22 mouse cellular contexts compared by ENCODE assay signal in genomic region chr5:101957419-101957818, GRCm38 (mm10).
DNase-seq lines count a peak whose midpoint lies in the region; ATAC-seq and TF ChIP-seq lines count a peak whose summit lies in the region.
"Had no signal": no experiment of that assay in that cellular context is flagged by ENCODE, and none has a peak within 500 bp of the region (broad histone marks: within the 10 kb centered on the region; RNA-seq: fewer than 3 reads in every experiment).

No protein-coding gene starts in this region.

- no peak overlapping the region for H3K4me2 ChIP-seq in hindbrain, embryonic 13.5 days
- H3K4me2 ChIP-seq in hindbrain, postnatal 0 days (ENCODE audit: low read depth, low read length) = no peak overlapping the region
- H3K4me2 ChIP-seq in myocyte (ENCODE audit: low read depth) = no peak overlapping the region
- no peak overlapping the region for H3K4me2 ChIP-seq in midbrain, postnatal 0 days (ENCODE audit: low read depth, low read length, poor library complexity, severe bottlenecking)

- no peak for TF ChIP-seq POLR2A in heart, adult 2 months (IDR thresholded peaks at IDR 0.05; ENCODE audit: insufficient read depth, low read depth, low read length)
- no peak for TF ChIP-seq POLR2A in myocyte (IDR thresholded peaks at IDR 0.05; ENCODE audit: insufficient read length, low read depth)

- DNase-seq in heart, adult 11 months = peak; percentile 64
- DNase-seq in heart, adult 18-20 months = no peak
- DNase-seq in heart, embryonic 10.5 days (ENCODE audit: low spot score) = peak; percentile 22
- DNase-seq in heart, adult 2 months = no peak
- DNase-seq in hindbrain, postnatal 0 days (ENCODE audit: low spot score) = no peak
- DNase-seq in midbrain, postnatal 0 days (ENCODE audit: low spot score) = no peak
- DNase-seq: adrenal gland, adult 2 months; adrenal gland, adult 8-10 months; adrenal gland, postnatal 10 days; adrenal gland, postnatal 14 days; adrenal gland, postnatal 25 days; adrenal gland, postnatal 36 days; B cell, adult 2 months; cerebellum, adult 11 months; cerebellum, adult 11-12 months had no signal

- intact Hi-C loops in heart, adult 2 months (cut with DNase I) = no loop called here

- H3K79me2 ChIP-seq in heart, adult 2 months (replicated peaks; ENCODE audit: control insufficient read depth, insufficient read depth, low read length) = no peaks in the 10 kb centered on the region
- H3K79me2 ChIP-seq in myocyte (ENCODE audit: control insufficient read depth, insufficient read depth) = no peaks in the 10 kb centered on the region

- no peaks in the 10 kb centered on the region for H3K9me3 ChIP-seq in heart, embryonic 10.5 days
- H3K9me3 ChIP-seq in hindbrain, embryonic 13.5 days = no peaks in the 10 kb centered on the region
- H3K9me3 ChIP-seq in hindbrain, postnatal 0 days (ENCODE audit: low read length) = no peaks in the 10 kb centered on the region
- H3K9me3 ChIP-seq in midbrain, postnatal 0 days (ENCODE audit: low read length) = no peaks in the 10 kb centered on the region

- H3ac ChIP-seq in myocyte (ENCODE audit: control insufficient read depth, insufficient read length) = no peak overlapping the region

- ATAC-seq in hindbrain, embryonic 13.5 days (ENCODE audit: low FRiP score) = no peak
- no peak for ATAC-seq in hindbrain, postnatal 0 days
- ATAC-seq in midbrain, postnatal 0 days (ENCODE audit: low FRiP score) = no peak
- ATAC-seq: activated CD4-positive, CD25-positive, alpha-beta regulatory T cell, adult 4 months; CD4-positive, CD25-positive, alpha-beta regulatory T cell, adult 4 months; Patski had no signal

- no peak for TF ChIP-seq CTCF in heart, adult 2 months (IDR thresholded peaks at IDR 0.05)
- no peak for TF ChIP-seq CTCF in hindbrain, postnatal 0 days (IDR thresholded peaks at IDR 0.05; ENCODE audit: low read depth)
- TF ChIP-seq CTCF in midbrain, postnatal 0 days (IDR thresholded peaks at IDR 0.05) = no peak

- peaks cover 70% of the 10 kb centered on the region for H3K36me3 ChIP-seq in heart, embryonic 10.5 days
- no peaks in the 10 kb centered on the region for H3K36me3 ChIP-seq in heart, adult 2 months (ENCODE audit: control insufficient read depth, insufficient read depth, low read length)
- peaks cover 70% of the 10 kb centered on the region for H3K36me3 ChIP-seq in hindbrain, embryonic 13.5 days
- peaks cover 32% of the 10 kb centered on the region; the same call in 1 of the 2 replicates for H3K36me3 ChIP-seq in hindbrain, postnatal 0 days (ENCODE audit: insufficient read depth, low read length)
- H3K36me3 ChIP-seq in myocyte (ENCODE audit: control insufficient read depth, insufficient read depth) = peaks cover 7% of the 10 kb centered on the region
- H3K36me3 ChIP-seq in midbrain, postnatal 0 days (ENCODE audit: insufficient read depth, low read length) = peaks cover 31% of the 10 kb centered on the region
- H3K36me3 ChIP-seq: G1E had no signal

- no peak overlapping the region for H3K9ac ChIP-seq in heart, adult 2 months (ENCODE audit: low read depth, low read length)
- H3K9ac ChIP-seq in hindbrain, embryonic 13.5 days = no peak overlapping the region
- no peak overlapping the region for H3K9ac ChIP-seq in hindbrain, postnatal 0 days (replicated peaks; ENCODE audit: low read length)
- H3K9ac ChIP-seq in midbrain, postnatal 0 days (replicated peaks; ENCODE audit: low read length, poor library complexity, severe bottlenecking) = no peak overlapping the region

- 89% methylated on average over 8 of the region's 8 CpGs for WGBS in heart, embryonic 10.5 days
- WGBS in heart, adult 2 months = 85% methylated on average over 8 of the region's 8 CpGs
- WGBS in hindbrain, embryonic 13.5 days = 93% methylated on average over 8 of the region's 8 CpGs
- WGBS in hindbrain, postnatal 0 days = 86% methylated on average over 8 of the region's 8 CpGs
- WGBS in midbrain, postnatal 0 days = 87% methylated on average over 8 of the region's 8 CpGs

- no peak overlapping the region for H3K27ac ChIP-seq in heart, embryonic 10.5 days
- no peak overlapping the region for H3K27ac ChIP-seq in heart, adult 2 months
- H3K27ac ChIP-seq in hindbrain, embryonic 13.5 days = 0 out of 2 replicates have a peak overlapping the region, but pooled peaks have one; percentile 4
- no peak overlapping the region for H3K27ac ChIP-seq in hindbrain, postnatal 0 days
- no peak overlapping the region for H3K27ac ChIP-seq in midbrain, postnatal 0 days (ENCODE audit: low read depth, low read length)

- no peak overlapping the region for H3K4me3 ChIP-seq in heart, embryonic 10.5 days
- H3K4me3 ChIP-seq in heart, adult 2 months = no peak overlapping the region
- no peak overlapping the region for H3K4me3 ChIP-seq in hindbrain, embryonic 13.5 days
- H3K4me3 ChIP-seq in hindbrain, postnatal 0 days (ENCODE audit: low read length) = no peak overlapping the region
- no peak overlapping the region for H3K4me3 ChIP-seq in myocyte
- H3K4me3 ChIP-seq in midbrain, postnatal 0 days (ENCODE audit: low read depth, low read length) = no peak overlapping the region

- TF ChIP-seq EP300 in heart, adult 2 months (IDR thresholded peaks at IDR 0.05; ENCODE audit: insufficient read depth, low read depth, low read length) = no peak

- H3K27me3 ChIP-seq in heart, embryonic 10.5 days (ENCODE audit: insufficient read depth, poor library complexity, severe bottlenecking) = no peaks in the 10 kb centered on the region
- no peaks in the 10 kb centered on the region for H3K27me3 ChIP-seq in heart, adult 2 months (ENCODE audit: control insufficient read depth, insufficient read depth, low read length)
- no peaks in the 10 kb centered on the region for H3K27me3 ChIP-seq in hindbrain, embryonic 13.5 days
- H3K27me3 ChIP-seq in hindbrain, postnatal 0 days (ENCODE audit: insufficient read depth, low read length) = no peaks in the 10 kb centered on the region
- H3K27me3 ChIP-seq in myocyte (ENCODE audit: control insufficient read depth, insufficient read depth, insufficient read length) = no peaks in the 10 kb centered on the region
- H3K27me3 ChIP-seq in midbrain, postnatal 0 days (ENCODE audit: insufficient read depth, low read length) = no peaks in the 10 kb centered on the region
- H3K27me3 ChIP-seq: CH12.LX, Patski had no signal

- no peaks in the 10 kb centered on the region for H3K4me1 ChIP-seq in heart, embryonic 10.5 days
- peaks cover 4% of the 10 kb centered on the region; the same call in 1 of the 2 replicates for H3K4me1 ChIP-seq in heart, adult 2 months (ENCODE audit: control insufficient read depth, insufficient read depth, low read length)
- H3K4me1 ChIP-seq in hindbrain, embryonic 13.5 days (replicated peaks) = no peaks in the 10 kb centered on the region; the same call in 1 of the 2 replicates
- no peaks in the 10 kb centered on the region for H3K4me1 ChIP-seq in hindbrain, postnatal 0 days (ENCODE audit: insufficient read depth, low read length)
- no peaks in the 10 kb centered on the region for H3K4me1 ChIP-seq in midbrain, postnatal 0 days (ENCODE audit: insufficient read depth, low read length)

TF ChIP-seq in myocyte, 11 proteins besides CTCF, POLR2A, EP300 and RAD21:
- TF ChIP-seq TCF12 (IDR thresholded peaks at IDR 0.05; ENCODE audit: insufficient read depth, poor library complexity, severe bottlenecking) (no peak), CEBPB (IDR thresholded peaks at IDR 0.05; ENCODE audit: insufficient read depth, poor library complexity, severe bottlenecking) (no peak), MAX (IDR thresholded peaks at IDR 0.05; ENCODE audit: low read depth) (no peak), MYOG (IDR thresholded peaks at IDR 0.05; ENCODE audit: control insufficient read depth in 1 of 3, insufficient read depth in 1 of 3, insufficient read length in 2 of 3, low read depth in 2 of 3) (peak in 1 of 3 experiments; percentile 13), E2F4 (IDR thresholded peaks at IDR 0.05; ENCODE audit: insufficient read depth) (no peak), USF1 (IDR thresholded peaks at IDR 0.05; ENCODE audit: low read depth) (no peak), REST (IDR thresholded peaks at IDR 0.05; ENCODE audit: insufficient read depth, insufficient read length) (no peak), SRF (IDR thresholded peaks at IDR 0.05; ENCODE audit: control insufficient read depth, insufficient read length, low read depth) (no peak), MYOD1 (IDR thresholded peaks at IDR 0.05; ENCODE audit: control insufficient read depth in 1 of 3, insufficient read length in 2 of 3, low read depth in 2 of 3) (peak in 2 of 3 experiments; percentile 71 to 73), TCF3 (IDR thresholded peaks at IDR 0.05; ENCODE audit: insufficient read length, low read depth) (no peak), POLR2AphosphoS2 (IDR thresholded peaks at IDR 0.05; ENCODE audit: insufficient read length, low read depth) (no peak)

Comparison
In these comparisons a context has a peak if more than half of its experiments do, and no peak if none do; other contexts are left out.
1. DNase-seq: peak in heart, adult 11 months (single experiment) and heart, embryonic 10.5 days (single experiment); none in heart, adult 18-20 months (0 of 2), heart, adult 2 months (0 of 2), hindbrain, postnatal 0 days (single experiment) and midbrain, postnatal 0 days (single experiment).